Mouse (Mus musculus) lung, embryonic 16.5 days (tissue): ENCODE measurements around the gene Amph. TPM values are rescaled to one million over a fixed set of nuclear protein-coding genes. Genes with fewer than 3 reads are reported as not detected.
"Not testable (repeated sequence)": the region's sequence is repeated elsewhere in the genome, so short reads cannot be mapped to it uniquely, and the experiment has no call there.

Experiments used
- ATAC-seq: fragments of 200-750 bp; cut with Nextera tagmentation; 2 replicates; pipeline ENCODE4 v1.8.0; 2017; ENCODE audit warnings: low read depth, mild to moderate bottlenecking, moderate library complexity
- H3K27ac ChIP-seq: fragments of 300-500 bp; sonication (generic); 2 replicates; pipeline ENCODE4 v1.5.1; 2014; ENCODE audit warnings: mild to moderate bottlenecking, control low read depth, low read length
- H3K27me3 ChIP-seq: fragments of 300-500 bp; sonication (generic); 2 replicates; pipeline ENCODE4 v1.6.1; 2014; ENCODE audit warnings: low read depth, low read length, mixed read lengths; ENCODE audit not compliant: control insufficient read depth, insufficient read depth
- H3K36me3 ChIP-seq: fragments of 300-500 bp; sonication (generic); 2 replicates; pipeline ENCODE4 v1.6.1; 2014; ENCODE audit warnings: low read length; ENCODE audit not compliant: control insufficient read depth, insufficient read depth
- H3K4me1 ChIP-seq: fragments of 300-500 bp; sonication (generic); replicated peaks from 2 replicates; pipeline ENCODE4 v1.6.1; 2014; ENCODE audit warnings: low read length, mixed read lengths; ENCODE audit not compliant: control insufficient read depth, insufficient read depth
- H3K4me2 ChIP-seq: fragments of 300-500 bp; sonication (generic); 2 replicates; pipeline ENCODE4 v1.6.1; 2014; ENCODE audit warnings: low read depth, low read length, control low read depth
- H3K4me3 ChIP-seq: fragments of 300-500 bp; sonication (generic); 2 replicates; pipeline ENCODE4 v1.5.1; 2014; ENCODE audit warnings: mild to moderate bottlenecking, low read length, control low read depth
- H3K9ac ChIP-seq: fragments of 300-500 bp; sonication (generic); 2 replicates; pipeline ENCODE4 v1.6.1; 2014; ENCODE audit warnings: low read length, control low read depth
- H3K9me3 ChIP-seq: fragments of 300-500 bp; sonication (generic); 2 replicates; pipeline ENCODE4 v1.6.1; 2016; ENCODE audit warnings: low read length; ENCODE audit not compliant: control insufficient read depth
- WGBS: fragments of 180-500 bp; shearing (Covaris S2); extraction: QIAGEN DNeasy Blood & Tissue Kit; methylation state at CpG from one replicate; pipeline ENCODE4 v1.1.7; 2014; 5-methylcytosine and 5-hydroxymethylcytosine counted together
- polyA plus RNA-seq: library from polyadenylated mRNA; unstranded; fragments of >200 nt; fragmentation: Nextera tagmentation; extraction: Ambion mirVana; gene quantifications from 2 replicates; pipeline ENCODE4 v1.2.1, GENCODE M21; 2015

The Amph gene
- polyA plus RNA-seq: 2.0 and 2.6 TPM in 2 replicates

- ATAC-seq: peak; percentile 92
- Histone ChIP-seq H3K9ac (peak within 1 kb of the TSS; percentile 69), H3K4me3 (peak within 1 kb of the TSS; percentile 74), H3K9me3 (no peaks in the 10 kb centered on the region), H3K4me2 (peak within 1 kb of the TSS; percentile 95), H3K27me3 (peaks cover 17% of the 10 kb centered on the region), H3K27ac (no peak within 1 kb of the TSS), H3K4me1 (peaks cover 6% of the 10 kb centered on the region; the same call in 1 of the 2 replicates), H3K36me3 (no peaks in the 10 kb centered on the region)
- WGBS: under 1% methylated on average over 70 of the region's 70 CpGs
These were observed at the start of gene Amph for GRCm38 (mm10) chr13:18948171-18949028. Amph (plus strand) TSS chr13:18948205.

DNA sequence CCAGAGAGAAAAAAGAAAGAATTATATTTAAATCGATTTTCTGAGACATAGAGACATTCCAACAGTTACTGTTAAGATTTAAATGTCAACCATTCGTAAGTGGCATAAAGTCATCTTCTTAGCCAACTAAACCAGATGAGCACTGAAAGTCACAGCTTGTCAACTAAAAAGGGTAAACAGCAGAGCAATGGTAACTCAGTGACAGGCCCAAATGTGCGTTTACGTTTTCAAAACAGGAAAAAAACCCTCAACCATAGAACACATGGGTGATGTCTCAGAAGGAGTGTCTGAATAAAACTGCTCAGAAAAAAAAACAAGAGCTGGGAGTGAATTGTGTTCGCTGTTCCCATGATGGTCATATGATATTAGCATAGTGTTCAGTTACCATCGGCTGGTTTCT, 44.4 kb upstream of the Amph start:
- Histone ChIP-seq H3K4me2 (no peak overlapping the region), H3K36me3 (no peaks in the 10 kb centered on the region), H3K27ac (no peak overlapping the region), H3K9ac (no peak overlapping the region), H3K4me1 (no peaks in the 10 kb centered on the region), H3K9me3 (no peaks in the 10 kb centered on the region), H3K4me3 (no peak overlapping the region), H3K27me3 (no peaks in the 10 kb centered on the region)
- ATAC-seq: no peak
- WGBS: 68% methylated on average over 6 of the region's 6 CpGs

- WGBS: 61% methylated on average over 4 of the region's 4 CpGs
- ATAC-seq: no peak
These were observed 33.2 kb upstream of the Amph start for GRCm38 (mm10) chr13:18914774-18915173.

DNA sequence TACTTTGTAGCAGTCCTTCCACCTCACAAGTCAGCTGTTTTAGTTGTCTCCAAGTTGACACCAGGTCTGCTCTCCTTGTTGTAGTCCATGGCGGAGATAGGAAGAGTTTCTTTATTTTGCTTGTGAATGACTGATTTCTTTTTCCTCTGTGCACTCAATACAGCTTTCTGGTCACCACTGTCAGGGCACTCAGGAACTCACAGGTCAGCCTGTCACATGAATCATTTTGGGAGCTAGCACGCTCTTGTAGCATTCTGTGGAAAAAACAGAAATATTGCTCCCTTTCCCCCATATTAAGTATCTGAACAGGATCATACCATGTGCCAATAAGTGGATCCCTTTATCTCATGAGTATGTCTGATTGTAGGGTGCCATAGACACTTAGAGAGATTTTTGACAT, 14.8 kb upstream of the Amph start:
- ATAC-seq, H3K27ac ChIP-seq, H3K4me2 ChIP-seq, H3K36me3 ChIP-seq, H3K27me3 ChIP-seq, H3K4me1 ChIP-seq, H3K9ac ChIP-seq, H3K9me3 ChIP-seq, H3K4me3 ChIP-seq: not testable (repeated sequence)
- WGBS: 50% methylated on average over 1 of the region's 2 CpGs

More at GRCm38 (mm10) chr13:18914774-18915173, 33.2 kb upstream of the Amph start:
- no peaks in the 10 kb centered on the region for H3K36me3 ChIP-seq
- no peaks in the 10 kb centered on the region for H3K27me3 ChIP-seq
- H3K9ac ChIP-seq: no peak overlapping the region
- no peaks in the 10 kb centered on the region for H3K9me3 ChIP-seq
- H3K4me1 ChIP-seq: no peaks in the 10 kb centered on the region
- no peak overlapping the region for H3K4me3 ChIP-seq
- H3K27ac ChIP-seq: no peak overlapping the region
- H3K4me2 ChIP-seq: no peak overlapping the region

DNA sequence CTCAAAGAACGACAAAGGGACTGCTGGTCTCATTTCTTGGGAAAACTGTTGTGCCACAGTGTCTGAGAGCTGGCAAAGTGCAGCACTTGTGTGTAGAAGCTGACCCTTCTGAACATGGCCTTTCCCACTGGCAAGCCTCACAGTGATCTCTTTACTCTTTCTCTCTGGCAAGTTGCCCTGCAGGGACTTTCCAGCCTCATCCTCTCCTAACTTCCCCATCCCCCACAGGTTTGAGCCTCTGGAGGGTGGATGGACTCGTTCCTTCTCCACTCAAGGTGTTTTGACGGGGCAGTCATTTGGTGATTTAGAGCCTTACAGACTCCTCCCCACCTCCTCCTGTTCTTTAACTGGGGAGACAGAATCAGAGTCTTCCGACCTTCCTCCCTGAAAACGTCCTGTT, 319 bp upstream of the Amph start:
- no peak for ATAC-seq
- 10% methylated on average over 5 of the region's 5 CpGs for WGBS
- H3K4me3 ChIP-seq: peak overlapping the region; percentile 74

GRCm38 (mm10) chr13:18949029-18949350, 985 bp downstream of the Amph start:
- ATAC-seq: no peak
- no peak overlapping the region for H3K27ac ChIP-seq
- WGBS: 5% methylated on average over 5 of the region's 5 CpGs
- peak overlapping the region; percentile 95 for H3K4me2 ChIP-seq
- no peak overlapping the region for H3K9ac ChIP-seq
- peak overlapping the region; percentile 74 for H3K4me3 ChIP-seq
- H3K36me3 ChIP-seq: no peaks in the 10 kb centered on the region
- H3K9me3 ChIP-seq: no peaks in the 10 kb centered on the region
- peaks cover 6% of the 10 kb centered on the region; the same call in 1 of the 2 replicates for H3K4me1 ChIP-seq
- H3K27me3 ChIP-seq: peaks cover 17% of the 10 kb centered on the region

More for the DNA sequence above, 319 bp upstream of the Amph start:
- H3K27me3 ChIP-seq: peaks cover 17% of the 10 kb centered on the region
- H3K4me1 ChIP-seq: peaks cover 6% of the 10 kb centered on the region; the same call in 1 of the 2 replicates
- H3K9me3 ChIP-seq: no peaks in the 10 kb centered on the region
- H3K36me3 ChIP-seq: no peaks in the 10 kb centered on the region
- H3K27ac ChIP-seq: no peak overlapping the region
- peak overlapping the region; percentile 95 for H3K4me2 ChIP-seq
- H3K9ac ChIP-seq: no peak overlapping the region

GRCm38 (mm10) chr13:18949626-18950200, 1.7 kb downstream of the Amph start:
- H3K36me3 ChIP-seq: no peaks in the 10 kb centered on the region
- peaks cover 6% of the 10 kb centered on the region; the same call in 1 of the 2 replicates for H3K4me1 ChIP-seq
- H3K4me3 ChIP-seq: no peak overlapping the region
- H3K27ac ChIP-seq: no peak overlapping the region
- 30% methylated on average over 11 of the region's 11 CpGs for WGBS
- no peaks in the 10 kb centered on the region for H3K9me3 ChIP-seq
- peaks cover 17% of the 10 kb centered on the region for H3K27me3 ChIP-seq
- no peak for ATAC-seq
- no peak overlapping the region for H3K9ac ChIP-seq
- H3K4me2 ChIP-seq: peak overlapping the region; percentile 25; the same call in 1 of the 2 replicates

DNA sequence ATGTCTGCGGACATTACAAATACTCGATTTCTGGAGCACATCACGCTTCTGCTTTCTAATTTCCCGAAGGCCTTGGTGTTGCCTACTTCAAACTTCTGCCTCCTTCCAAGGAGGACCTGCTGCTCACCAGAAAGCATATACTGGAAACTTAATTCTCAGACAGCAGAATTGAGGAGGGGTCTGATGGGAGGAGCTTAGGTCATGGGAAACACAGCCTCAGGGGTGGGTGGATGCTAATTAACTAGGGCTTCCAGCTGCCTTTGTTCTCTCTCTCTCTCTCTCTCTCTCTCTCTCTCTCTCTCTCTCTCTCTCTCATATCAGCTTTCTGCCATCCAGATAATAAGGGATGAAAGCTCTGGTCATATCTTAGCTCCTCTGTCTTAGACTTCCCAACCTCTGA, 5.6 kb downstream of the Amph start:
- no peak overlapping the region for H3K4me3 ChIP-seq
- H3K27ac ChIP-seq: no peak overlapping the region
- peaks cover 5% of the 10 kb centered on the region; the same call in 1 of the 2 replicates for H3K4me1 ChIP-seq
- ATAC-seq: no peak
- no peaks in the 10 kb centered on the region for H3K36me3 ChIP-seq
- WGBS: 75% methylated on average over 4 of the region's 4 CpGs
- no peak overlapping the region for H3K4me2 ChIP-seq
- peaks cover 12% of the 10 kb centered on the region for H3K27me3 ChIP-seq
- H3K9me3 ChIP-seq: no peaks in the 10 kb centered on the region
- no peak overlapping the region for H3K9ac ChIP-seq

DNA sequence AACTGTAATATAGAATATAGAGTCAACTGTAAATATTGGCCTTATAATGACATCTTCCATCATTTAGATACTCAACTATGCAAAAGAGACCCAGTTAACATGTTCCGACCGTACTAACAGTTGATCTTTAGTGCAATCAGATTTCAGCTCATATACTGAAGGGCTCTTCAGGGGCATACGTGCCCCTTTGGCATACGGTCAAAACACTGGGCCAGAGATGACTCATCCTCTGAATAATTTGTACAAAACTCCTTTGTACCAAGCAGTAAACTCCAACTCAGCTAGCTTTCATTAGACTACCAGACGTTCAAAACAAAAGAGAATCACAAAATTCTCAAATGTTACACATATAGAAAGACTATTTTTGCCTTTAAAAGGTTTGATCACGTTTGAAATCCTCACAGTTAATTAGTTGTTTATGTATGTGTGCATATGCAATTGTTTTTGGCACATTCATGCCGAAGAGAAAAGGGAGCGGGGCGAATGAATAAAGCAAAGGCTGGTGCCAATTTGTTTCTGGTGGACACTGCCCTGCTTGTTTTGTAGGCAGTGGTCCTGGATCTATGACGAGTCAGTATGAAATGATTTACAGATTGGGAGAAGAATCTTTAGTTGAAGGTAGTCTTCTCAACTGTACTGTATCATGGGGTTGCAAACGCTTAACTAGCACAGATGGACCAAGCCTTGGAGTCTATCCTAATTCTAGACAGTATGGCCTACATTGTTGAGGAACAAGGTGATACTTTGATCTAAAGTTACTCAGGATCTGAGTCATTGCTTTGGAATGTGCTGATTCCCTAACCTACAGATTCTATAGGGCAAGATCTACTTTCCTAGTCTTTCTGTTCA, 8.3 kb downstream of the Amph start:
- 77% methylated on average over 11 of the region's 11 CpGs for WGBS

More for the DNA sequence above, 8.3 kb downstream of the Amph start:
- H3K4me2 ChIP-seq: no peak overlapping the region
- H3K27ac ChIP-seq: no peak overlapping the region
- H3K4me3 ChIP-seq: no peak overlapping the region
- H3K9ac ChIP-seq: no peak overlapping the region
- no peaks in the 10 kb centered on the region for H3K27me3 ChIP-seq
- H3K36me3 ChIP-seq: no peaks in the 10 kb centered on the region
- H3K4me1 ChIP-seq: no peaks in the 10 kb centered on the region
- H3K9me3 ChIP-seq: no peaks in the 10 kb centered on the region
- ATAC-seq: no peak
